Mouse (Mus musculus): Measurements from ENCODE around the gene Pld2. TPM values are rescaled to one million over a fixed set of nuclear protein-coding genes. Genes with fewer than 3 reads are reported as not detected.

Gene Pld2
- polyA plus RNA-seq, 1 experiment from 2014 or later: 20.6 TPM

Other genes with a start within 250 kb of the Pld2 start
- gene Alox12e, start 217.4 kb upstream of the Pld2 start, polyA plus RNA-seq (2015; fragmentation: Nextera tagmentation; extraction: Ambion mirVana): 0.09 and 0.14 TPM in 2 replicates
- 0.06 TPM in 1 of 2 replicates, not detected in the other for gene Alox15, start 188.0 kb upstream of the Pld2 start, polyA plus RNA-seq (2015; fragmentation: Nextera tagmentation; extraction: Ambion mirVana)
- gene Pelp1, start 130.0 kb upstream of the Pld2 start, polyA plus RNA-seq (2015; fragmentation: Nextera tagmentation; extraction: Ambion mirVana): 31.7 and 37.0 TPM in 2 replicates
- 54.9 and 55.6 TPM in 2 replicates for gene Arrb2, start 107.4 kb upstream of the Pld2 start, polyA plus RNA-seq (2015; fragmentation: Nextera tagmentation; extraction: Ambion mirVana)
- 42.9 and 46.3 TPM in 2 replicates for gene Med11, start 88.1 kb upstream of the Pld2 start, polyA plus RNA-seq (2015; fragmentation: Nextera tagmentation; extraction: Ambion mirVana)
- 0.86 and 1.3 TPM in 2 replicates for gene Zmynd15, start 80.6 kb upstream of the Pld2 start, polyA plus RNA-seq (2015; fragmentation: Nextera tagmentation; extraction: Ambion mirVana)
- 6.0 and 7.3 TPM in 2 replicates for gene Cxcl16, start 80.1 kb upstream of the Pld2 start, polyA plus RNA-seq (2015; fragmentation: Nextera tagmentation; extraction: Ambion mirVana)
- 3.8 and 5.5 TPM in 2 replicates for gene Tm4sf5, start 34.8 kb upstream of the Pld2 start, polyA plus RNA-seq (2015; fragmentation: Nextera tagmentation; extraction: Ambion mirVana)
- gene Vmo1, start 25.4 kb upstream of the Pld2 start, polyA plus RNA-seq (2015; fragmentation: Nextera tagmentation; extraction: Ambion mirVana): 0.34 TPM in 1 of 2 replicates, not detected in the other
- gene Gltpd2, start 20.9 kb upstream of the Pld2 start, polyA plus RNA-seq (2015; fragmentation: Nextera tagmentation; extraction: Ambion mirVana): 0.39 and 0.40 TPM in 2 replicates
- gene Psmb6, start 14.7 kb upstream of the Pld2 start, polyA plus RNA-seq (2015; fragmentation: Nextera tagmentation; extraction: Ambion mirVana): 775 and 820 TPM in 2 replicates
- gene Gm40193, start 7.1 kb upstream of the Pld2 start, polyA plus RNA-seq (2015; fragmentation: Nextera tagmentation; extraction: Ambion mirVana): not detected in 2 replicates
- 14.4 and 19.1 TPM in 2 replicates for gene Mink1, start 22.8 kb downstream of the Pld2 start, polyA plus RNA-seq (2015; fragmentation: Nextera tagmentation; extraction: Ambion mirVana)
- gene 4930544D05Rik, start 75.8 kb downstream of the Pld2 start, polyA plus RNA-seq (2015; fragmentation: Nextera tagmentation; extraction: Ambion mirVana): not detected in 2 replicates
- gene Chrne, start 79.2 kb downstream of the Pld2 start, polyA plus RNA-seq (2015; fragmentation: Nextera tagmentation; extraction: Ambion mirVana): not detected in 2 replicates
- gene Gp1ba, start 99.1 kb downstream of the Pld2 start, polyA plus RNA-seq (2015; fragmentation: Nextera tagmentation; extraction: Ambion mirVana): 0.19 and 0.29 TPM in 2 replicates
- 105 and 110 TPM in 2 replicates for gene Rnf167, start 107.2 kb downstream of the Pld2 start, polyA plus RNA-seq (2015; fragmentation: Nextera tagmentation; extraction: Ambion mirVana)
- gene Slc25a11, start 107.4 kb downstream of the Pld2 start, polyA plus RNA-seq (2015; fragmentation: Nextera tagmentation; extraction: Ambion mirVana): 185 and 191 TPM in 2 replicates
- gene Pfn1, start 114.6 kb downstream of the Pld2 start, polyA plus RNA-seq (2015; fragmentation: Nextera tagmentation; extraction: Ambion mirVana): 638 and 764 TPM in 2 replicates
- 6.0 and 16.3 TPM in 2 replicates for gene Eno3, start 117.1 kb downstream of the Pld2 start, polyA plus RNA-seq (2015; fragmentation: Nextera tagmentation; extraction: Ambion mirVana)
- 151 and 161 TPM in 2 replicates for gene Spag7, start 129.4 kb downstream of the Pld2 start, polyA plus RNA-seq (2015; fragmentation: Nextera tagmentation; extraction: Ambion mirVana)
- 26.3 and 31.5 TPM in 2 replicates for gene Camta2, start 148.0 kb downstream of the Pld2 start, polyA plus RNA-seq (2015; fragmentation: Nextera tagmentation; extraction: Ambion mirVana)
- gene Inca1, start 160.1 kb downstream of the Pld2 start, polyA plus RNA-seq (2015; fragmentation: Nextera tagmentation; extraction: Ambion mirVana): 1.2 and 1.4 TPM in 2 replicates
- gene Kif1c, start 160.5 kb downstream of the Pld2 start, polyA plus RNA-seq (2015; fragmentation: Nextera tagmentation; extraction: Ambion mirVana): 1.3 and 1.6 TPM in 2 replicates
- gene Zfp3, start 224.1 kb downstream of the Pld2 start, polyA plus RNA-seq (2015; fragmentation: Nextera tagmentation; extraction: Ambion mirVana): 16.4 and 17.1 TPM in 2 replicates